Mouse (Mus musculus): ENCODE measurements around the gene Nubp2.

Nubp2 gene

DNA sequence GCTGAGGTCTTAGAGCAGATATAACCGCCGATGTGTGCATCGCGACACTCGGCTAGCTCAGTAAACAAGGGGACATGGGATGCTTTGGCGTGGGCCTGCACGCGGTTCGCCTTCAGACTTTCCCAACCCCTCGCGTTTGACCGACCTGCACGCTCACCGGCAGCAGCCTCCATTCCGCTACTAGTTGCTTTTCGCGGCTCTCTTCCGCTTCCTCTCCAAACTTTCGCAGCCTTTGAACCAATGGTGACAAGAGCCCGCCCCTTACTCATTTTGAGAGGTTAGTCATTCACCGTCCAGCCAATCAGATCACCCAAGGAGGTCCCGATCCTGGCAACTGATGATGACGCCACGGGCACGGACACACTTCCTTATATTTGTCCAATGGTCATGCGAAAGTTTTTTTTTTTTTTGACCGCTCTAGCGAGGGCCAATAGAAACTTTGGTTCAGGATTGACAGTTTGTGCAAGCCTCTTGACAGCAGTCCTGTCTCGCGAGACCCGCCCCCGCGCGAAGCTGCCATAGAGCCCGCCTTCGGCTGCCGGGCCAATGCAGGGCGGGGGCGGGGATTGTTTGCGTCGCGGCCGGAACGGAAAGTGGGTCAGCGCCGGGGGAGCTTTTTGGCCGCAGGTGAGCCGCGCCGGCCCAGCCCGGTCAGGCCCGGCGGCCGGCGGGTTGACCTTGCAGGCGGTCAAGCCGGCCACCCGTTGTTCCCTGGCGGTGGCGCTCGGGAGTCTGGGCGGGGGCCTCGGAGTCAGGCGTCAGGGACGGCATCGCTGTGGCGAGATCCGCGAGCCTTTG is at the start of gene Nubp2, which contains the start of gene Spsb3:
TSS of gene Nubp2 (minus strand) at position 216 of the 798 bp plus-strand sequence.
TSS of gene Spsb3 (plus strand) at position 510 of the 798 bp plus-strand sequence.
- in situ Hi-C loops (cut with MboI, MseI) = no loop called here

DNA sequence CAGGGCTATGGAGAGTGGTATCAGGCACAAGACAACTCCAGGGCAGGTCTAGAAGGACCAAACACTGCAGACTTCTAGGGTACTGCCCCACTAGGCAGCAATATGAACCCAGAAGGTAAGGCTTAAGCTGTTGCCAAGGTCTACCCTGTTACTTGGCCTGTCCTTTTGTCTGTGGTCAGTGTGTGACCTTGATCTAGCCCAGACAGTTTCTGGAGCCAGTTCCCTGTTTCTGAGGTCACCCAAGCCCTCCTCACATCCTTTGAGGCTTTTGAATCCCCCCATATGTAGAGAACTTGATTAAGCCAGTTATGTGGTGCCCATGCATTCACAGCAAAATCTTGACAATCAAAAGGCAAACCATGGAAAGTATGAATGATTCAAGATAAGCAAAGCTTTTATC is 49.5 kb upstream of the Nubp2 start:
- in situ Hi-C loops (cut with MboI, MseI) = loop anchor here (25.0 kb wide), 1 partner anchor 1123 kb away; no protein-coding TSS in a partner anchor

DNA sequence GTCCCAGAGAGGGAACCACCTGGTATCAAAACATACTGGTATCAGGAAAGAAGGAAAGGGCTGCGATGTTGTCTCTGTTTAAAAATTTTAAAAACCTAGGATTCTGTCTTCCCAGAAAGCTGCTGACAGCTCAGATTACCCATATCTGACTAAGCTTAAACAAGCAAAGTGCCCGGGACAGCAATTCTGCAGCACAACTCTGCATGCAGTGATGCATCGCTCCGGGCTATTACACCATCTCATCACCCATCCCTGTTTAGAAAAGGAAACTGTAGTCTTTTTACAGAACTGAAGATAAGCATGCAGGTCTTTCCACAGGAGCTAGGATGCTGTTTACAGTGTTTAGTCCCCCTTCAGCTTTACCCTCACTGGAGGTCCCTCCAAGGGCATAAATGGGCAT is 48.8 kb upstream of the Nubp2 start:
- in situ Hi-C loops (cut with MboI, MseI) = loop anchor here (25.0 kb wide), 1 partner anchor 1123 kb away; no protein-coding TSS in a partner anchor

DNA sequence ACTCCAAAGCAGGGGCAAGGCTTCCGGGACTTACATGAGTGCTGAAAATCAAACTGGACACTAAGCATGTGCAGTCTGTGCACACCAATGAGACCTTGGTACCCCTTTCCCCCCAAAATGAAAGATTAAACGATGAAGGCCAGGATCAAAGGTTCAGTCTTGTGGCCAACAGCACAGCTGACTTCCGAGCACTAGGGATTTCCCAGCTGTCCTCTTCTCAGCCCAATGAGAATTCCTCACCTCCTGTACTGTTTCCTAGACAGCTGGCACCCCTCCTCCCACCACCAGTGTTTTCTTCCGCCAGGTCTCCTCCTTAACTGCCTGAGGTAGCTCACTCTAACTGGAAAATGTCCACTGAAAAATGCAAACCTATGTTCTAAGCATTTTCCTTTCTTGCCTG is 47.0 kb upstream of the Nubp2 start:
- in situ Hi-C loops (cut with MboI, MseI) = loop anchor here (25.0 kb wide), 1 partner anchor 1121 kb away; no protein-coding TSS in a partner anchor

DNA sequence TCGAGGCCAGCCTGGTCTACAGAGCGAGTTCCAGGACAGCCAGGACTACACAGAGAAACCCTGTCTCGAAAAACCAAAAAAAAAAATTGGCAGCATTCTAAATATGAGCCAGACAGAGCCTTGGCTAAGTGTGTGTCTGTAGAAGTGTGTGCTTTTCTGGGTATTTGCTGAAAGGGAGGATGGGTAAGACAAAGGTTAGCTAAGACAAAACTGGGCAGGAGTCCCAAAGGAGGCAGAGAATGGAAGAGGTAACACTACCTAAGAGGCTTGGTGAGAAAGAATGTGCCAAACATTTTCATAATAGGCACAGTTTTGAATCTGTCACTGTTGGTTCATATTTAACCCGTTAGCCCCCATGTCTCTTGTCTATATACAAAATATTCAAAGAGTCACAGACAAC is 46.3 kb upstream of the Nubp2 start:
- in situ Hi-C loops (cut with MboI, MseI) = loop anchor here (25.0 kb wide), 1 partner anchor 1120 kb away; no protein-coding TSS in a partner anchor

DNA sequence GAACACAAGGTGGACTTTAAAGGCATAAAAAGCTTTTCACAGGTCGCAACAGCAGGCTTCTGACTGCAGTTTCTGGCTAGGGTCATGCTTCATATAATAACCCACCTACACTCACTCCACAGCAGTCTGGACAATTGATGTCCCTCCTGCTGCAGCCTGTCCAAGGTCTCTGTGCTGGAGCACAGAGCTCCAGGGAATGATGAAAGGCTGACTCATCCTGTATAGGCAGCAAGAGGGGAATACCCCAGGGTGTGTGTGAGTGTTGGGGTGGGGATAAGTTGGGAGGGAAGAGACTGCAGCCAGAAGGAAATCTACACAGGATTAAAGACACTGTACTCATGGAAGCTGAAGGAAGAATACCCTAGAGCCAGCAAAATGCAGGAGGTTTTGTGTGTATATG is 43.4 kb upstream of the Nubp2 start:
- in situ Hi-C loops (cut with MboI, MseI) = loop anchor here (25.0 kb wide), 1 partner anchor 1117 kb away; no protein-coding TSS in a partner anchor

DNA sequence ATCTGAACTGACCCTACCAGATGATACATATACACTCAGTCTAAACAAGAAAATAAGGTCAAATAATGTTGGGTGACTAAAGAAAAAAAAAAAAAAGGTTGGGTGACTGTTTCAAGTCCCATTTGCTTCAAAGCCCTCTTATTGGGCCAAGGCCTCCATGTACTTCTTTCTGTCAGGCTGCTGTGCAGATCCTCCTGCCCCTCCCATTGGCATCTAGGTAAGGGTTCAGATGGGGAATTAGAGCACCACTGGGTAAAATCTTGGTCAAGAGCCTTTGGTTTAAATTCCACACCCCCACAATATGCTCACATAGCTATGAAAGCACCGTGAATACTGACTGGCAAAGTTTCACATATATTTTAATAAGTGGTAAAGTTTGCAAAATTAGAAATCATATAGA is 37.1 kb upstream of the Nubp2 start:
- in situ Hi-C loops (cut with MboI, MseI) = no loop called here

DNA sequence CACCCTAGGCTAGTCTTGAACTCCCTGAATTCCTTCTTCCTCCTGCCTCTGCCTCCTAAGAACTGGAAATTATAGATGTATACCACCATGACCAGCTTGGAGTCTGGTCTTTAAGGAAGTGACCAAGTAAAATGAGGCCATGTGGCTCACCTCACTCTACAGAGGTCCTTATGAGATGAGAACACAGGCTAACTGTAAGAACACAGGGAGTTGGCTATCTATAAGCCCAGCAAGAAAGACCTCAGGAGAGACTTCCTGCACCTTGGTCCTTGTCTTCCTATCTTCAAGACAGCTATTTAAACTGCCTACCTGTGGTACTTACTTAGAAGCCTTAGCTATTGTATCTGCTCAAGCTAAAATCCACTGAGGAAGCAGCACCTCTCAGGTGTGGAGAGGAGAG is 27.8 kb upstream of the Nubp2 start:
- in situ Hi-C loops (cut with MboI, MseI) = no loop called here

DNA sequence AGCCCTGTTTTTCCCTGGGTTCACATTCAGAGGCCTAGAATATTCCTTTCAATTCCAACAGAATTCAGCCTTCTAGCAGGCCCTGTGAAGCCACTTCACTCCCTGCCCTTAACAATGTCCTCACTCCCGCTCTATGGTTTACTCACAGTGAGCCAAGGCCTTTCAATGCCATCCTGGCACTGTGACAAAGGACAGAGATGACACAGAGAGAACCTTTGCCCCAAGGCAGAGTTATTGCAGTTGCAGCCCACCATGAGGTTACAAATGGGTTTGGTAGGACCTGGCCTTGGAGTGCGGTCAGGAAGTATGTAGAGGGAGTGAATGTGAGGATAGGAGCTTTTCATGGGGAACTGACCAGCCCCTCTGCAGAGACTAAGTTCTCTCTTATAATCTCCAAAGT is 21.4 kb upstream of the Nubp2 start:
- in situ Hi-C loops (cut with MboI, MseI) = no loop called here

DNA sequence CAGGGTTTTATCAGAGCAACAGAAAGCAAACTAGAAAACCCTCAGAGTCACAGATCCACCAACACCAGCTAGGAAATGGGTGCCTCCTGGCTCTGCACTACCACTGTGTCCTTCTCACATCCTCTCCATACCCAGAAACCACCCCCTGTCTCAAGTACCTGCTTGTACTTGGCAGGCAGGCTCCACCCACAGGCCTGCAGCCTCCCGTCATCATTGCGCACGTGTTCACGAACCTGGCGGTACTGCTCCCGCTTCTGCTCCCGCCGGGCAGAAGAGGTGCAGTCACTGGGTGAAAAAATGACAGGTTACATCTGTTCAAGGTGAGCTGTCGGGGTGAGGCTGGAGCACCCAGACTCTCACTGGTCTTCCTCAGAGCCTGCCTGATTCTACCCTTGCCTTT is 17.6 kb upstream of the Nubp2 start:
- in situ Hi-C loops (cut with MboI, MseI) = no loop called here

DNA sequence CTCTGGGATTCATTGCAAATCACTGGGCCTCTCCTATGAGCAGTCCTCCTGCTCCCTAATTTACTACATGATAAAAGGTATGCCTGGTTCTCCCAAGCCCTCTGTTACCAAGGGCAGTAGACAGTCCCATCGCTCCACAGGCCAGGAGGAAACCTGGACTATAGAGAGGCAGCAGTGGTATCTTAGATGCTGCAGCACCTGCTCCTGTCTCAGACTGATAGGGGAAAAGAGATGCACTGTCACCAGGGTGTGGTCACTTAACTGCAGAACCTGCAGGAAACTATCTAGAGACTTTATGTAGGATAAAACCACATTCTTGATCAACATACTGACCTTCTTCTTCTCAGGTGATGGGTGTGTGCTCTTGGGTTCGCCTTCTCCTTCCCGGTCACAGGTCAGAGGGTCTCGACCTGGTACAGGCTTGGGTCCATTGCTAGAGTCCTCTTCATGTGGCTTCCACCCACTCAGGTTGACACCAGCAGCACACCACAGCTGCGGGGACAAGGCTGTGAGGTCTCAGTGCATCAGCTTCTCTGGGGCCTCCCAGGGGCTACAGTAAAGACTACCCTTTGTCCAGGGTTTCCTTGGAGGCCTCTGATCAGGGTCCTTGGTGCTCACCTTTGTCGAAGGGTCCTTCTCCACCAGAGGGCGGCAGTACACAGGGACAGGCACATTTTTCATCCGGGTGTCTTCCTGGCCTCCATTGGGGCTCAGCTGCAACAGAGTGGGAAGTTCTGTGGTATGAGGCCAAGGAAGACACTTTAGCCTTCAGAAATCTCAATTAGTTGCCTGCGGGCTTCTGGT is 16.7 kb upstream of the Nubp2 start:
- in situ Hi-C loops (cut with MboI, MseI) = no loop called here

DNA sequence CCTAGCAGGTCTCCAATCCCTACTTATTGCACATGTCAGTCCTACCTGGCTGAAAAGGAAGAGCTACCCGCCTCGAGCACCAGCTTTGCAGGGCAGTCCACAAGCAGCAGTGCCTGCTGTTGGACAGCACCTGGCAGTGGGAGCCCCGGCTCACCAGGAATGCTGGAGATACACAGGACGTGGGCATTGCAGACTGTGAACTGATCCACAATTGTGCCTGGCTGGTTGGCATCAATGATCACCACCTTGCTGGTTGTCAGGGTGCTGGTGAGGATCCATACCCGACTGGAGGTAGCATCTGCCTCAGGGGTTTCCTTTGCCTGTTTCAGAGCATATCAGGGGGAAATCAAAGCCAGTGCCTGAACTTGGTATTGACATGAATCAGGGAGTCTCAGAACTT is 16.0 kb upstream of the Nubp2 start:
- in situ Hi-C loops (cut with MboI, MseI) = no loop called here

DNA sequence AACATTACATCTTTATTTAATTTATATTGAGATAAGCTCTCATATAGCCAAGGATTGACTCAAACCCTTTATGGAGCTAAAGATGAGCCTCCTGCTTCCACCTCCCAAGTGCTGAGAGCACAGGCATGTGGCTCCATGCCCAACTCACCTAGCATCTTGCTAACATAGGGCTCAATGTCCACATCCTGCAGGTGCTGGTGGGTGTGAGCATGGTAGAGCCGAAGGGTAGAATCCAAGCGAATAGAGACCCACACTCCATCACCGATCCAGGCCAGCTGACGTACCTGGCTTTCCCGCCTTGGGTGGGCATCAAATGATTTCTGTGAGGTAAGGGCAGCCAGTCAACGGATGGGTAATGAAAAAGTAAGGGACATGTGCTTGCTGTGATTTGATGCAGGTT is 13.9 kb upstream of the Nubp2 start:
- in situ Hi-C loops (cut with MboI, MseI) = no loop called here

DNA sequence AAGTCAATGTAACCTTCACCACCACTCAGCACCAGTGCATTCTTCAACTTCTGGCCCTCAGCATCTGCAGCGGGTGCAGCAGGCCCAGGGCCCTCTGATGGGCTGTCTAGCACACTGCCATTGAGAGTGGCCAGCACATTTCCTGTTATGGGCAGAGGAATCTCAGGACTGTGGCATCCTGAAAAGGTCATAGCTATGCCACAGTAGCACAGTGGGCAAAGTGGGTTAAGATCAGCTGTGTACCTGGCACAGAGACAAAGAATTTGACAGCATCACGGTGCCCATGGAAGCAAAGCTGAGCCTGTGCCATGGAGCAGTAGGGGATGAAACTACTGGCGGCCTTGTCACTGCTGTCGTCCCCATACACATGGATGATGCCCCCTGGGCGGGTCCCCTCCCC is 13.0 kb upstream of the Nubp2 start:
- in situ Hi-C loops (cut with MboI, MseI) = no loop called here

DNA sequence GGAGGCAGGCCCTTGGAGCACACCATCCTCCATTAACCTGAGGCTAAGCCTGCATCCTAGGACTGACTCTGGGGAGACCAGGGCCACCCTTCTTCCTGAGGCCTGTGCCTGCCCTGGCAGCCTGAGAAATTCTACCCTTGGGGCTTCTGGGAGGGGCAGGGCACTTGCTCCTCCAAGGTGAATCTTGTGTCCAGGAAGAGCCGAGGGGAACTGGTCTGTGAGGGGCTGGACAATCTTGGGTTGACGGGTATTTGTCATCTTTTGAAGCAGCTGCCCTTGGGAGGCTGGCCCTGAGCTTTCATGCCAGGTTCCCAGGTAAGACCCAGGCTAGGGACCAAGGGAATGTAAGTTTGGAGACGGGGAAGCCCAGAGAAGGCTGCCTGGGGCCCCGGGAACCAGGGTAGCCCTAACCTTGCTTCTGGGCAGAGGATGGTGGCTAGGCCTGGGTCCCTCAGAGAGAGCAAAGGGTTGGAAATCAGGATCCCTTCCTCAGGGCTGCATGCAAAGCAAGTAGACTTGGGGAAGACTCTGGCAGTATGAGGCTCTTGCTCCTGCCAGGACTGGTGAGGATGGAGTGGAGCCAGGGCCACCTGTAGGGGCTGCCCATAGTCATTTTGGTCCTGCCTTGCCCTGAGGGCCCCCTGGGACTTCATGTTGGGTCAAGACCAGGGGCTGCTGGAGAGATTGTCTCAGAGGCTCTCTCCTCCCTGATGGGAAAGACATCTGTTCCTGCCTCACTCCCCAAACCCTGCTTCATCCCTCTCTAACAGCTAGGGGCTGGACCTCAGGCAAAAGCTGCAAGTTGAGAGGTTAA is 12.1 kb upstream of the Nubp2 start:
- in situ Hi-C loops (cut with MboI, MseI) = no loop called here

DNA sequence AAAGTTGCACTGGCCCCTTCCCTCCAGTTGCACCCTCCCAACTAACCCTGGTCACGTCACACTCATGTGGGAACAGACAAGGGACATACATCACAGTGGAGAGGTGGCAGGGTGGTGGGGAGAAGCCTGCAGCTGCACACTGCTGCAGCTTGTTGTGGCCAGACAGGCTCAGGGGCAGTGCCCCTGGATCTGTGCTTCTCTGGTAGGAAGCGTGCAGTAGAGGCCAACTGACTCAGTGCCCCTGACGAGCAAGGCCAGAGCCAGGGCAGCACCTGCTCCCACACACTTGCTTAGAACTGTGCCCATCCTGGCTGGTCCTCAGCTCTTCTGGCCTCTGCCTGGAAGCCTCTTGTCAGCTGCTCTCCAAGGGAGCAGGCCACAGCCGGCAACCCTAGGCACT is 11.5 kb upstream of the Nubp2 start:
- in situ Hi-C loops (cut with MboI, MseI) = no loop called here

DNA sequence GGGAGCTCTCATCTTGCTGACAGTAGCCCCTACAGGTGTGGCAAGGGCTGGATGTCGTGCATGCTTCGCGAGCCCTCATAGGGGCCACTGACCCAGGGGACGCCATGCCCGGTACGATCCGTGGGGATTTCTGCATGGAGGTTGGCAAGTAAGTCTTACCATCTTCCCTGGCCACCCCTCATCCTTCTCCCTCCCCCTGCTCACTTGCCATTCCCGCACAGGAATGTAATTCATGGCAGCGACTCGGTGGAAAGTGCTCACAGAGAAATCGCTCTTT is 10.8 kb upstream of the Nubp2 start:
- in situ Hi-C loops (cut with MboI, MseI) = no loop called here

DNA sequence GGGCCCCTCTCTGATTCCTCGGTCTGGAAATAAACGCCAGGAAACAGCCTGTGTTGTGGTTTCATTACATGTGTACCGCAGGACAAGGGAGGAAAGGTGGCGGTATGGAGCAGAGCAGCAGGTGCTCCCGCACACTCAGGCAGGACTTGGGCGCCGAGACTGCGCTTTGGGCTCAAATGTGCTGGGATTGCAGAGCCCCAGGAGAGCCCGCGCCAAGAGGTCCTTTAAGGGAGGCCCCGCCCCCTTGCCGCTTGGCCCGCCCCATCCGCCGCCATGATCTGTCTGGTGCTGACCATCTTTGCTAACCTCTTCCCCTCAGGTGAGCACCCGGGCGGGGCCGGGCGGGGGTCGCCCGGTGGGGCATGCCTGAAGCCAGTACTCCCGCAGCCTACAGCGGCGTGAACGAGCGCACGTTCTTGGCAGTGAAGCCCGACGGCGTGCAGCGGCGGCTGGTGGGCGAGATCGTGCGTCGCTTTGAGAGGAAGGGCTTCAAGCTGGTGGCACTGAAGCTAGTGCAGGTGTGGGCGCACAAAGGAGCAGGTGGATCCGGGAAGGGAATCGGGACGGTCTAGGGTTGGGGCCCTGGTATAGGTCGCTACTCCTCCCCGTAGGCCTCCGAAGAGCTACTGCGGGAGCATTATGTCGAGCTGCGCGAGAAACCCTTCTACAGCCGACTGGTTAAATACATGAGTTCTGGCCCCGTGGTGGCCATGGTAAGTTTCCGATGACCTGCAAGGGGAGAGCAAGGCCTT is 10.3 kb upstream of the Nubp2 start, which contains the start of gene Nme3:
TSS of gene Nme3 (plus strand) at position 260 of the 752 bp plus-strand sequence.
- in situ Hi-C loops (cut with MboI, MseI) = no loop called here

DNA sequence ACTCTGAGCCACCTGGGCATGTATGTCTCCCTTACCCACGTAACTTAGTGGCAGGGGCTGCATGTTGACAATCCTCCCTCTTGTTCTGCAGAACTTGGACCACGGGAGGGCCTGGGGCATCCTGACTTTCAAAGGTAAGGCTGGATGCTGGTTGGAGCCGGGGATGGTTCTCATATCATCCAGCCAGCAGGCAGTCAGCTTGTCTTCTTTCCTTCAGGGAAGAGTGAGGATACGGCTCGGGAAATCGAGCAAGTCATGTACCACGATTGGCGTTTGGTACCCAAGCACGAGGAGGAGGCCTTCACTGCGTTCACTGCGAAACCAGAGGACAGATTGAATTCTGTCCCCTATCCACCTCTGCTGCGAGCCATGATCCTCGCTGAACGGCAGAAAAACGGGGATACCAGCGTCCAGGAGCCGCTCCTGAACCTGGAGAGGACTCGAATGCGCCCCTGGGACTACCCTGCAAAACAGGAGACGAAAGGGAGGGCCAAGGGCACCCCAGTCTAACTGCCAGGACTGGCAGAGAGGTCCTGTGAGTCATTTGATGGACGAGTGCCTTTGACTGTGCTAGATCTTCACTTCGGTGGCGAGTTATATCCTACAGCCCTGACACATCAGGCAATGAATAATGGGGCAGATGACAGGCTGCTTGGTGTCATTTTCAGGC is 9.6 kb upstream of the Nubp2 start:
- in situ Hi-C loops (cut with MboI, MseI) = no loop called here

DNA sequence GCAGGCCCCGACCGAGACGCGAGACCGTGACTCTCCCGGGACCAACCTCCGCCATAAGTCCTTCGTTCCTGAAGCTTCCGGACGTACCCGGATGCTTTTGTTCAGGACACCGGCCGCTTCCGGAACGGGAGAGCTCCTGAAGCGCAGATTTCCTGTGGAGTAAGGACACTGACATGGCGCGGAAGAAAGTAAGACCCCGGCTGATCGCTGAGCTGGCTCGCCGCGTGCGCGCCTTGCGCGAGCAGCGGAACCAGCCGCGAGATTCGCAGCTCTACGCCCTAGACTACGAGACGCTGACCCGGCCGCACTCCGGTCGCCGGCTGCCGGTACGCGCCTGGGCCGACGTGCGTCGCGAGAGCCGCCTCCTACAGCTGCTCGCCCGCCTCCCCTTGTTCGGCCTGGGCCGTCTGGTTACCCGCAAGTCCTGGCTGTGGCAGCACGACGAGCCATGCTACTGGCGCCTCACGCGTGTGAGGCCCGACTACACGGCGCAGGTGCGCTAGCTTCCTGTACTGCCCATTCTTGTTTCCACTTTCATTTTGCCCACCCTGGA is 8.9 kb upstream of the Nubp2 start, which contains the start of the genes Eme2 and Mrps34:
TSS of gene Eme2 (minus strand) at position 93 of the 553 bp plus-strand sequence.
TSS of gene Mrps34 (plus strand) at position 122 of the 553 bp plus-strand sequence.
- in situ Hi-C loops (cut with MboI, MseI) = no loop called here
